Mouse (Mus musculus): Measurements from ENCODE around the gene Dok7. TPM values are rescaled to one million over a fixed set of nuclear protein-coding genes. Genes with fewer than 3 reads are reported as not detected.

The Dok7 gene
- polyA plus RNA-seq, 1 experiment: not detected

- Histone ChIP-seq H3K27me3 (ENCODE audit: control insufficient read depth) (peaks cover 9% of the 10 kb centered on the region), H3K4me1 (ENCODE audit: control insufficient read depth) (peaks cover 49% of the 10 kb centered on the region), H3K4me3 (replicated peaks) (peak overlapping the region; percentile 97), H3K9me3 (ENCODE audit: control insufficient read depth, low read length) (no peaks in the 10 kb centered on the region), H3K36me3 (ENCODE audit: control insufficient read depth) (peaks cover 57% of the 10 kb centered on the region)
- TF ChIP-seq GATA1 (IDR thresholded peaks at IDR 0.05; ENCODE audit: low read length) (no peak), TAL1 (IDR thresholded peaks at IDR 0.05; ENCODE audit: low read length) (no peak)
Measured at GRCm38 (mm10) chr5:35103086-35103485, 46.5 kb downstream of the Dok7 start.

DNA sequence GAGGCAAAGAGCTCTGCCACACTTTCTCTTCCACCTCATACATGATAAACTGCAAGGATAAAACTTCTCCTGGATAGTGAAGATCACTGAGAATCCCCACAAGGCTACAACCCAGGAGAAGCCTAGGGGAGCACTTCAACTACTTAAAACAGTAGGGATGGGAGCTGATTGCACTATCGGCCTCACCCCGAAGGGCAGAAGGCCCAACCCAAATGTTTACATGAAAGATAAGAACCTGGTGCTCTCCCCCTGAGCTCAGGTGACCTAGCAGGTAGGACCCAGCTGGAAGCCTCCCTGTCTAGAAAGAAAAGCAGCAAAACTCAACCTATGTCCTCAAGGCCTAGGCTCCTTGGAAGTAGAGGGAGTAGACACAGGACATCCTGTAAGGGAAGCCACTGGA lies 47.0 kb downstream of the Dok7 start:
- TF ChIP-seq GATA1 (IDR thresholded peaks at IDR 0.05; ENCODE audit: low read length): no peak
- Histone ChIP-seq H3K4me3 (replicated peaks) (peak overlapping the region; percentile 97), H3K4me1 (ENCODE audit: control insufficient read depth) (peaks cover 49% of the 10 kb centered on the region), H3K9me3 (ENCODE audit: control insufficient read depth, low read length) (no peaks in the 10 kb centered on the region), H3K36me3 (ENCODE audit: control insufficient read depth) (peaks cover 52% of the 10 kb centered on the region), H3K27me3 (ENCODE audit: control insufficient read depth) (peaks cover 12% of the 10 kb centered on the region)

DNA sequence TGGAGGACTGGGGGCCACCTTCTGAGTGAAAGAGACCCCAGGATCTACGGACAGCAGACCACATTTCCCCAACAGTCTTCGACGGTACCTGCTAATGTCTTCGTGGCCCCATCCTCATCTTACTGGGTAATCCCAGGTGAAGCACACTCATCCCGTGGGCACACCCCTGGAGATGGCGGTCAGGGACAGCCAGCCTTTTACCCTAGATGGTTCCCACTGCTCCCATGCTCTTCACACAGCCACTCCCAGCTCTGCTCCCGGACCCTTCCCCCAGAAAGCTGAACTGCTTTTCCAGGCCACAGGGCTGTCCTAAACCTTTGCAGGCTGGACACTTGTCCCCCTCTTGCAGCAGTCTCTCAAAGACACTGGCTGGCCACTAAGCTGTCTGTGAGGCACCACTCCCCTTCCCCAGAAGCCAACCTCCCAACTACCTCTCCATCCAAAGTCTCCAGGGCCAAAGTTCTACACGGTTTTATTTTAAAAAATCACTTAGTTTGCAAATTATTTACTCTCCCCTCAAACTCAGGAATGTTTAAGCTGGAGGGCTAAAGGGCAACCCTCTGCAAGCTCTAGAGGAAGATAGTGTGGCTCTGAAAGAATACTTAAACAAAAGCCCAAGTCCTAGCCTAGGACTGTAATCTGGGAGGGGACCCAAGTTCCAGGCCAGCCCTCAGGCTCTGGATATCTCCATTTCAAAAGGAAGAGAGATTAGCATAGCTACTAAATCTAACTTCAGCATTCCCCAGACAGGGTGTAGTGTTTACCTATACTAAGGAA lies 47.8 kb downstream of the Dok7 start:
- H3K4me1 ChIP-seq (ENCODE audit: control insufficient read depth): peaks cover 49% of the 10 kb centered on the region

DNA sequence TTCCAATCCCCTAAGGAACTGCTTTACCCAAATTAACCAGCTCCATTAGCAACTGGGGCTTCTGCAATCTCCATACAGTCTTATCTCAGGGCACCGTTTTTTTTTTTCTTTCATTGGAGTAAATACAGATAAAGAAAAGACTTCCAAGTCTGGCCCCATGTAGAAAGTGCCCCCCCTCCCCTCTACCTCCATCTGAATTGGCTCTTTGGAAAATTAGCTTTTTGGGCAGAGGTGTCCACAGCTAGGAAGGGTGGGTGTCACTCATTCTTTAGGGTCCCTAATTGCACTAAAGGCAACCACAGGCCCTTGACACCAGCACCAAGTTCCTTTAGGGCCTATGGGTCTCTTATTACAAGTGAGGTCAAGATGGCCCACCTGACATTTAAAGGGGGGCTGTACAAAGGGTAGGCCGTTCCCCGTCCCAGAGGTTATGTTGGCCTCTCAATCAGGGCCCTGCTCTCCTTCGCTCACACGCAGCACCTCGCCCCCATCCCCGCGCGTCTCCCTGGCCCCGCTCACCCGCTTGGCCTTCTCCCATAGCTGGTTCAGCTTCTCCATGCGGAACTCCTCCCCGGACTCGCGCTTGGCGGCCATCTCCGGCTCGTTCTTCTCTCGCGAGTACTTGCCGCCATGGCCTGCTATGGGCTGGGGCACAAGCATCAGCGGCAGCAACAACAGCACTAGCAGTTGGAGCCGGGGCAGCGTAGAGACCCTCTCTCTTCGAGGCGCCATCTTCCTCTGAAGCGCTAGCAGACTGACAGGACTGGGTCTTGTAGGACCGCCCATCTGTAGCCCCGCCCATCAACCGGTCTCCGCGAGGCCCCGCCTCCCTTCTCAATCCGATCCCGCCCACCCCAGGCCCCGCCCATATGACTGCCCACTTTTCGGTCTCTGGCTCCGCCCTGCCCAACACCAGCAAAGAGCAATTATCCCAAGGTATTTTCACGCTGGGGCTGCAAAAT lies 48.7 kb downstream of the Dok7 start, which contains the start of gene Lrpap1:
TSS of gene Lrpap1 (minus strand) at position 807 of the 962 bp plus-strand sequence.
- Histone ChIP-seq H3K4me1 (ENCODE audit: control insufficient read depth) (peaks cover 49% of the 10 kb centered on the region), H3K36me3 (ENCODE audit: control insufficient read depth) (peaks cover 35% of the 10 kb centered on the region), H3K4me3 (replicated peaks) (peak within 1 kb of the TSS; percentile 97), H3K9me3 (ENCODE audit: control insufficient read depth, low read length) (no peaks in the 10 kb centered on the region), H3K27me3 (ENCODE audit: control insufficient read depth) (peaks cover 20% of the 10 kb centered on the region)
- TF ChIP-seq TAL1 (IDR thresholded peaks at IDR 0.05; ENCODE audit: low read length) (no peak), GATA1 (IDR thresholded peaks at IDR 0.05; ENCODE audit: low read length) (no peak)

More for the DNA sequence above, 47.8 kb downstream of the Dok7 start:
- TF ChIP-seq TAL1 (IDR thresholded peaks at IDR 0.05; ENCODE audit: low read length): no peak
- TF ChIP-seq GATA1 (IDR thresholded peaks at IDR 0.05; ENCODE audit: low read length): no peak
- Histone ChIP-seq H3K36me3 (ENCODE audit: control insufficient read depth) (peaks cover 44% of the 10 kb centered on the region), H3K27me3 (ENCODE audit: control insufficient read depth) (peaks cover 15% of the 10 kb centered on the region), H3K4me3 (replicated peaks) (peak overlapping the region; percentile 97), H3K9me3 (ENCODE audit: control insufficient read depth, low read length) (no peaks in the 10 kb centered on the region)

DNA sequence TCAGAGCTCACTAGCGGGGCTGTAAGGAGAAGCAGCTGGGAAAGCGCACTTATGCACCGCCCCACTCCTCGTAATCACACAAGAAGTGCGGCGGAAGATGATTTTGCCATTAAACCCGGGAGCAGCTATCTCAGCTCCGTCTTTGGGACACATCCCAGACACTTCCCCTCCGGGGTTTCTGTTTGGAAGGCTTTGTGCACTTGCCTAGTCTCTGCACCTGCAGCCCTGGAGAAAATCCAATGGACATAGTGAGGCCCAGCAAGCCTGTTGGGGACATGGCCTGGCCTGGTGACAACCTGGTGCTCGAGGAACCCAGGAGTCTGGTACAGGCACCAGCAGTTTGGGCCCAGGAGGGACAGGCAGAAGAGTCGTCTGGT lies 49.3 kb downstream of the Dok7 start:
- H3K4me3 ChIP-seq (replicated peaks): peak overlapping the region; percentile 97
- H3K4me1 ChIP-seq (ENCODE audit: control insufficient read depth): peaks cover 49% of the 10 kb centered on the region
- peaks cover 29% of the 10 kb centered on the region for H3K36me3 ChIP-seq (ENCODE audit: control insufficient read depth)
- no peak for TF ChIP-seq TAL1 (IDR thresholded peaks at IDR 0.05; ENCODE audit: low read length)
- no peak for TF ChIP-seq GATA1 (IDR thresholded peaks at IDR 0.05; ENCODE audit: low read length)
- no peaks in the 10 kb centered on the region for H3K9me3 ChIP-seq (ENCODE audit: control insufficient read depth, low read length)
- peaks cover 22% of the 10 kb centered on the region for H3K27me3 ChIP-seq (ENCODE audit: control insufficient read depth)

GRCm38 (mm10) chr5:35112444-35112843 lies 55.9 kb downstream of the Dok7 start:
- Histone ChIP-seq H3K9me3 (ENCODE audit: control insufficient read depth, low read length) (no peaks in the 10 kb centered on the region), H3K36me3 (ENCODE audit: control insufficient read depth) (no peaks in the 10 kb centered on the region), H3K4me1 (ENCODE audit: control insufficient read depth) (peaks cover 13% of the 10 kb centered on the region), H3K27me3 (ENCODE audit: control insufficient read depth) (peaks cover 25% of the 10 kb centered on the region), H3K4me3 (replicated peaks) (no peak overlapping the region)
- TF ChIP-seq GATA1 (IDR thresholded peaks at IDR 0.05; ENCODE audit: low read length): no peak
- no peak for TF ChIP-seq TAL1 (IDR thresholded peaks at IDR 0.05; ENCODE audit: low read length)

DNA sequence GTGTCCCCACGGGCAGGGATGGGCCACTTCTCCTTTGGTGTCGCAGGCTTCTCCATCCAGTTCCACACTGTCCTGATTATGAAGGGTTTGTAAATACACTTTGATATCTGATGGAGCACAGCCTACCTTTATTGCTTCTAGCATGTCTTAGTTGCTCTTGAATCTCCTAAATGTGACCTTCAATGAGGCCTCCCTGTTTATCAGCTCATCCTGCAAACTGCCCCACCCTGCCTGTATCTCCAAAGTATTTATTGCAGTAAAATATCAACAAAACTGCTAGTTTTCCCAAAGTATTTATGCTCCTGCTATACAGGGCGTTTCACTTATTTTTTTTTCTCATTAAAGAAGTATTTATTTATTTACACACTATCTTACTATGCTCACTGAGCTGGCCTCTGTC lies 59.4 kb downstream of the Dok7 start:
- Histone ChIP-seq H3K36me3 (ENCODE audit: control insufficient read depth) (no peaks in the 10 kb centered on the region), H3K4me3 (replicated peaks) (no peak overlapping the region), H3K9me3 (ENCODE audit: control insufficient read depth, low read length) (no peaks in the 10 kb centered on the region), H3K4me1 (ENCODE audit: control insufficient read depth) (peaks cover 20% of the 10 kb centered on the region), H3K27me3 (ENCODE audit: control insufficient read depth) (peaks cover 24% of the 10 kb centered on the region)
- TF ChIP-seq TAL1 (IDR thresholded peaks at IDR 0.05; ENCODE audit: low read length): no peak
- TF ChIP-seq GATA1 (IDR thresholded peaks at IDR 0.05; ENCODE audit: low read length): no peak

DNA sequence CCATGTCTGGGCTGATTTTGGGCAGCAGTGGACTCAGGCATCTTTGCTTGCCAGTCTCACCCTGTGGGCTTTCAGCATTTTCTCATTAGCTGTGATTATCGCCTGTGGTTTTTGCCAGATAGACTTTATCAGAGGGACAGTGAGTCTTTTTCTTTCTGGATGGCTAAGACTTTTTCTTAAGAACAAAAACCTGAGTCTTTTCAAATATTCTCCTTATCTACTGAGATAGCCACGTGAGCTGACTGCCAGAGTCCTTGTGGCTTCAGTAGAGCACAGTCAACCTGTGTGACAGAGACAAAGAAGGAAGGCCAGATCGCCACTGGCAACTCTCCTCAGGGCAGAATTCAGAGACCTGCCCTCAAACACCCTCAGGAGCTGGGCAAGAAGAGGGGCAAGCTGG lies 61.1 kb downstream of the Dok7 start:
- Histone ChIP-seq H3K4me1 (ENCODE audit: control insufficient read depth) (peaks cover 20% of the 10 kb centered on the region), H3K9me3 (ENCODE audit: control insufficient read depth, low read length) (no peaks in the 10 kb centered on the region), H3K4me3 (replicated peaks) (no peak overlapping the region), H3K27me3 (ENCODE audit: control insufficient read depth) (peaks cover 24% of the 10 kb centered on the region), H3K36me3 (ENCODE audit: control insufficient read depth) (no peaks in the 10 kb centered on the region)
- TF ChIP-seq GATA1 (IDR thresholded peaks at IDR 0.05; ENCODE audit: low read length) (no peak), TAL1 (IDR thresholded peaks at IDR 0.05; ENCODE audit: low read length) (no peak)

DNA sequence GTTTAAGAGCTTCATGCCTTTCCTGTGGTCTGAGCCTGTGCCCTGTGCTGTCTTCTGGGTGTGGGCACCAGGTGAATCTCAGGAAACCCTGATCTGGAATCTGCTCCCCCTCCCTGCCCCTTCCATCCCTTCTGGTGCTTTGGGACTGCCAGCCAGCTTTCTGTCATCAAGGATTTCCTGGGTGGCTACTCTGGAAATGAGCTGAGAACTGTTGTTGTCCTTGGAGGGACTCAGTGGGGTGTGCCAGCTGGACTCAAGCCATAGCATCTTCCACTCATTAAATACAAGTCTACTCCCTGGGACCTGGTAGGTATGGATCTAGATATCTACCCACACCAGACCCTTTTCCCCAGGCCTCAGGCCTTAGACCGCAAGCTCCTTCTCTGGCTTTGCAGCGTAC lies 61.9 kb downstream of the Dok7 start:
- Histone ChIP-seq H3K9me3 (ENCODE audit: control insufficient read depth, low read length) (no peaks in the 10 kb centered on the region), H3K36me3 (ENCODE audit: control insufficient read depth) (no peaks in the 10 kb centered on the region), H3K27me3 (ENCODE audit: control insufficient read depth) (peaks cover 24% of the 10 kb centered on the region), H3K4me3 (replicated peaks) (no peak overlapping the region), H3K4me1 (ENCODE audit: control insufficient read depth) (peaks cover 20% of the 10 kb centered on the region)
- TF ChIP-seq TAL1 (IDR thresholded peaks at IDR 0.05; ENCODE audit: low read length) (no peak), GATA1 (IDR thresholded peaks at IDR 0.05; ENCODE audit: low read length) (no peak)

Data from erythroblast, embryonic 14.5 days (primary cell).